Mouse (Mus musculus) central nervous system, embryonic 18 days (tissue): ENCODE data around the gene Nrg4. TPM values are rescaled to one million over a fixed set of nuclear protein-coding genes. Genes with fewer than 3 reads are reported as not detected.

Experiments
- polyA plus RNA-seq: library from polyadenylated mRNA; depleted of rRNA; stranded (reverse); fragments of >200 nt; gene quantifications from 2 replicates; pipeline ENCODE4 v1.2.3, GENCODE M21; 2012; rRNA removed

The Nrg4 gene
- 0.38 and 0.62 TPM in 2 replicates for polyA plus RNA-seq

GRCm38 (mm10) chr9:55326515-55327233 is at the start of gene Nrg4, which contains the start of gene Tmem266:
Gene Nrg4 (minus strand): TSS chr9:55326844.
Gene Tmem266 (plus strand): TSS chr9:55326913.

GRCm38 (mm10) chr9:55208790-55209481 is 117.7 kb downstream of the Nrg4 start, which contains the start of gene Fbxo22:
Gene Fbxo22 (plus strand): TSS chr9:55208925.

Other genes starting within 250 kb of the Nrg4 start
- 26.5 and 26.8 TPM in 2 replicates for gene Ube2q2, start 178.0 kb downstream of the Nrg4 start, polyA plus RNA-seq
- gene Fbxo22, start 117.9 kb downstream of the Nrg4 start, polyA plus RNA-seq: 41.7 and 42.5 TPM in 2 replicates
- 5.7 and 6.6 TPM in 2 replicates for gene Tmem266, start 69 bp upstream of the Nrg4 start, polyA plus RNA-seq
- 41.1 and 47.2 TPM in 2 replicates for gene Etfa, start 185.4 kb upstream of the Nrg4 start, polyA plus RNA-seq
- gene Isl2, start 211.8 kb upstream of the Nrg4 start, polyA plus RNA-seq: 0.44 and 2.6 TPM in 2 replicates